Mouse (Mus musculus): ENCODE measurements around the gene Trmt13.

GRCm38 (mm10) chr3:116634091-116634490, 19.7 kb upstream of the Trmt13 start:
- no peak for TF ChIP-seq POLR2A (IDR thresholded peaks at IDR 0.05; ENCODE audit: borderline replicate concordance, low read depth, low read length)
- TF ChIP-seq CTCF (IDR thresholded peaks at IDR 0.05; ENCODE audit: low read depth, low read length) = no peak

Data from bone marrow macrophage, adult 2 months (primary cell).